In genomic region chr7:110982764-110983163, GRCm38 (mm10) we compare ENCODE assay signal across 7 mouse cellular contexts. TPM values are rescaled to one million over a fixed set of nuclear protein-coding genes. Genes with fewer than 3 reads are reported as not detected.
A peak's percentile ranks its signal among the peaks of the same experiment; 100 is the strongest.
DNase-seq lines count a peak whose midpoint lies in the region; ATAC-seq lines count a peak whose summit lies in the region.

No protein-coding gene starts in this region.

- no peak overlapping the region for H3K27ac ChIP-seq in liver, embryonic 16.5 days (ENCODE audit: low read length)
- peak overlapping the region; percentile 93 for H3K27ac ChIP-seq in stomach, embryonic 15.5 days

- intact Hi-C loops in gastrocnemius, postnatal 14 days (cut with DNase I; ENCODE audit: low total_unique reads) = no loop called here

- no peaks in the 10 kb centered on the region for H3K36me3 ChIP-seq in liver, embryonic 16.5 days (ENCODE audit: control insufficient read depth, insufficient read depth)
- no peaks in the 10 kb centered on the region for H3K36me3 ChIP-seq in stomach, embryonic 15.5 days

- peak; percentile 35 for DNase-seq in right cerebral cortex, postnatal 14 days
- DNase-seq in right cerebral cortex, adult 18-20 months = no peak
- DNase-seq in adrenal gland, adult (ENCODE audit: inconsistent age in 2 of 2, low spot score in 1 of 2) = peak; percentile 55 to 84
- DNase-seq in gastrocnemius, postnatal 14 days = peak; percentile 53
- peak; percentile 41 to 75 for DNase-seq in kidney, adult 8-10 months

- 30% methylated on average over 4 of the region's 4 CpGs for WGBS in liver, embryonic 16.5 days (ENCODE audit: insufficient replicate concordance)
- 50% methylated on average over 4 of the region's 4 CpGs for whole genome bisulfite sequencing in stomach, embryonic 15.5 days

- peaks cover 4% of the 10 kb centered on the region for H3K4me1 ChIP-seq in liver, embryonic 16.5 days (ENCODE audit: control insufficient read depth, low read depth, low read length)
- peaks cover 22% of the 10 kb centered on the region for H3K4me1 ChIP-seq in stomach, embryonic 15.5 days

- H3K27me3 ChIP-seq in liver, embryonic 16.5 days (ENCODE audit: control insufficient read depth, insufficient read depth, low read depth, low read length) = no peaks in the 10 kb centered on the region
- no peaks in the 10 kb centered on the region for H3K27me3 ChIP-seq in stomach, embryonic 15.5 days (replicated peaks)

- H3K4me3 ChIP-seq in liver, embryonic 16.5 days (ENCODE audit: low read depth, low read length) = no peak overlapping the region
- peak overlapping the region; percentile 40; the same call in 1 of the 2 replicates for H3K4me3 ChIP-seq in stomach, embryonic 15.5 days (replicated peaks)

- no peak overlapping the region for H3K4me2 ChIP-seq in liver, embryonic 16.5 days (ENCODE audit: low read depth, low read length)
- H3K4me2 ChIP-seq in stomach, embryonic 15.5 days = peak overlapping the region; percentile 46; the same call in 1 of the 2 replicates

- peak; percentile 55; the same call in 1 of the 2 replicates for ATAC-seq in liver, embryonic 16.5 days (ENCODE audit: low read depth)
- ATAC-seq in stomach, embryonic 15.5 days (ENCODE audit: insufficient read depth, low FRiP score, low read depth) = peak; percentile 19; the same call in 1 of the 2 replicates

- no peaks in the 10 kb centered on the region for H3K9me3 ChIP-seq in liver, embryonic 16.5 days (replicated peaks; ENCODE audit: control insufficient read depth, low read length)
- H3K9me3 ChIP-seq in stomach, embryonic 15.5 days = no peaks in the 10 kb centered on the region

- no peak overlapping the region for H3K9ac ChIP-seq in liver, embryonic 16.5 days (ENCODE audit: low read depth, low read length)
- no peak overlapping the region for H3K9ac ChIP-seq in stomach, embryonic 15.5 days

RNA-seq across cellular contexts. Expression of gene Mrvi1, which starts 0.5 kb away (rescaled TPM):
- total RNA-seq in gastrocnemius, postnatal 14 days (2021) = 10 to 100 TPM in 1 of 2 experiments, 1 to 10 TPM in 1; 6.3 to 10.1 TPM
- polyA plus RNA-seq in liver, embryonic 16.5 days (2015; fragmentation: Nextera tagmentation; extraction: Ambion mirVana) = 4.3 and 4.4 TPM in 2 replicates
- polyA plus RNA-seq in stomach, embryonic 15.5 days (2015; fragmentation: Nextera tagmentation; extraction: Ambion mirVana) = 18.0 and 19.3 TPM in 2 replicates

RNA-seq across cellular contexts. Expression of gene Ctr9, which starts 46.0 kb away (rescaled TPM):
- total RNA-seq in gastrocnemius, postnatal 14 days (2021) = 10 to 100 TPM; 15.5 to 16.9 TPM
- 22.9 and 24.7 TPM in 2 replicates for polyA plus RNA-seq in liver, embryonic 16.5 days (2015; fragmentation: Nextera tagmentation; extraction: Ambion mirVana)
- polyA plus RNA-seq in stomach, embryonic 15.5 days (2015; fragmentation: Nextera tagmentation; extraction: Ambion mirVana) = 58.9 and 62.2 TPM in 2 replicates
